Mouse (Mus musculus) retina, embryonic 14.5 days (tissue): Measurements from ENCODE around the gene Hist1h2bh.
A peak's percentile ranks its signal among the peaks of the same experiment; 100 is the strongest.

Source experiments
- DNase-seq: peaks from one replicate; pipeline ENCODE4 v3.0.0-alpha.2; 2015; ENCODE audit warnings: low spot score

Hist1h2bh gene

DNA sequence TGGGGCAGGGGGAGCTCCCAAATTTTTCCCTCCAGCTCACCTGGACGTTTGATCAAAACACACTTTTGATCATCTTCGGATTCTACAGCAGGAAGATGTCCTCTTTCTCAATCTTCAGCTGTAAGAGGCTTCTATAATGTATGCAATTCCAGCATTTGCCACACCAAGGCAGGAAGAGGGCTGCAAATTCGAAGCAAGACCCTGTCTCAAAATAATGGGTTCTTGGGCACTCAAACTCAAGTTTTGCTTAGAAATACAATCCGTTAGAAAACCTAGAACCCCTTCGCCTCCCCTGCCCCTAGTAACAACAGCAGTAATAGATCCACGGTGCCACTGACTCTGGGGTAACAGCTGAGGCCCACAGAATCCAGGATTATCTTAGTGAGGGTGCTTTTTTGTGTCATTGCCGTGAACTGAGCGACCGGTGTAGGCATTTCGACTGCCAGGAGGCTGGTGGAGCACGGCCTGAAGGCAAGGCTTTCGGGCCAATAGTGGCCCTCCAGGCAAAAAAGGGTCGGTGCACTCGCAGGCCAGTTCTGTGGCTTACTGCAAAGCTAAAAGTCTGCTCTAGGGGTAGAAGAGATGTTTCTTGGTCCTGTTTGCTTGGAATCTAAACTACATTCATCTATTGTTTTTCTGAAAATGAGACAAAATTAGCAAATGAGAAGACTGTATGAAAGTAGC is 37.4 kb downstream of the Hist1h2bh start:
- no peak for DNase-seq

DNA sequence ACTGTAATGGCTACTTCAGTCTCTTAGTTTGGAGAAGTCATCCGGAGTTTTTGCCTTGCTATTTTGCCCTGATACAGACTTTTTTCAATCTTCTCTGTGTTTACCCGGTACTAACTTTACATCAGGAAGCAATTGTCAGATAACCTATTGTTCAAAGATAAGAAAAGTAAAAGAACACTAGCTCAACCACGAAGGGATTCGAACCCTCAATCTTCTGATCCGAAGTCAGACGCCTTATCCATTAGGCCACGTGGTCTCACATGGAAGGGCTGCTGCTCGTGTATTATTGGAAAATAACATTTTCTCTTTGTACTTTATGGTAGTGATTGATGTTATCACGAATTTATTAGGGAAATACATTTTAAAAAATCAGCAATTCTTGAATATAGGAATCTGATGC is 39.4 kb downstream of the Hist1h2bh start:
- DNase-seq, result peak; percentile 88

DNA sequence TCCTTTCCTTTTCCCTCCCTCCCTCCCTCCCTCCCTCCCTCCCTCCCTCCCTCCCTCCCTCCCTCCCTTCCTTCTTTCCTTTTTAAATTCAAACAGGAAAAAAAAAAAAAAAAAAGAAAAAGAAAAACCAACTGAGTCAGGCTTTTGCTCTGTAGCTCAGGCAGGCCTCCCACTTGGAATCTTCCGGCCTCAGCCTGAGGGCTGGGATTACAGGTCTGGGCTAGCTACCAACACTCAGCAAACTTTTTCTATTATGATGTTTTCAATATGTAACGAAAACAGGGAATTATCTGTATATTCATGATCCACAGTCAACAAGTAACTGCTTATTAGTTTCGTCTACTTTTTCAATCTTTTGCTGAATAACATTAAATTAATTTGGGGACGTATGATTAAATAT is 40.3 kb downstream of the Hist1h2bh start:
- no peak for DNase-seq

DNA sequence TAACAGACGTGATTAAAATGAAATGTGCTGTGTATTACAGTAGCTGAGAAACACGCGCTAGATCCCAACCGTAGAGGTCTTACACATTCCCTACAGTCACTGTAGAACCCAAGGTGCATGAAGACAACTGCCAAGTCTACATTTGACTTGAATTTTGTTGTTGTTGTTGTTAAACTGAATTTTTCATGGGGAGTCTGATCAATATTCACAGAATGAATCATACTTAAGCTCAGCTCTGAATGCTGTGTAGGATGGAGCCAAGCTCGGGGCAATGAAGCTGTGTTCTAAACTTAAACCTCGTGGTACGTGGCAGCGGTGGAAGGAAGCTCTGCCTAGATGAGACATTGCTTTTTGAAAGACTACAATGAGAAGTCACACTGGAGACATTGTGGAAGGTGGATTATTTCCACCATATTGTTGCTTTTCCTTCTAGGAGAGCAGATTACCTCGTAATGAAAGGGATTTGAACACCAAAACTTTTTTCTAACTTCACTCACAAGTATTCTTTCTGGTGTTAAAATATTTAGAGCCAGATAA is 41.1 kb downstream of the Hist1h2bh start:
- DNase-seq, result no peak

DNA sequence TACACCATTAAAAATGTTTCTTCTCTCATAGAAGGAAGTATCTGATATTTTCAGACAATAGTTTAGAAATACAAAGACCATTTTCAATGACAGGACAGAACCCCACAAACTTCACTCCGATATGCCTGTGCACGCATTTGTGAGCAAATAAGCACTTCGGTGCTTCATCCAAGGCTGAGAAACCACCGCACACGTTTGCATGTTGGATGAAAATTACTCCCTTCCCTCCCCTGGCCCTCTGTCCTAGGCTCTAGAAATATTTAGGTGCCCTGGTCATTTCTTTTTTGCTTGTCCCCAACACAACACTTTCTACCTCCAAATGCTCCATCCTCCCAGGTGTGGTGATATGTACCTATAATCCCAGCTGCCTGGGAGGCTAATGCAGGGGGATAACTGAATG is 41.7 kb downstream of the Hist1h2bh start:
- no peak for DNase-seq

DNA sequence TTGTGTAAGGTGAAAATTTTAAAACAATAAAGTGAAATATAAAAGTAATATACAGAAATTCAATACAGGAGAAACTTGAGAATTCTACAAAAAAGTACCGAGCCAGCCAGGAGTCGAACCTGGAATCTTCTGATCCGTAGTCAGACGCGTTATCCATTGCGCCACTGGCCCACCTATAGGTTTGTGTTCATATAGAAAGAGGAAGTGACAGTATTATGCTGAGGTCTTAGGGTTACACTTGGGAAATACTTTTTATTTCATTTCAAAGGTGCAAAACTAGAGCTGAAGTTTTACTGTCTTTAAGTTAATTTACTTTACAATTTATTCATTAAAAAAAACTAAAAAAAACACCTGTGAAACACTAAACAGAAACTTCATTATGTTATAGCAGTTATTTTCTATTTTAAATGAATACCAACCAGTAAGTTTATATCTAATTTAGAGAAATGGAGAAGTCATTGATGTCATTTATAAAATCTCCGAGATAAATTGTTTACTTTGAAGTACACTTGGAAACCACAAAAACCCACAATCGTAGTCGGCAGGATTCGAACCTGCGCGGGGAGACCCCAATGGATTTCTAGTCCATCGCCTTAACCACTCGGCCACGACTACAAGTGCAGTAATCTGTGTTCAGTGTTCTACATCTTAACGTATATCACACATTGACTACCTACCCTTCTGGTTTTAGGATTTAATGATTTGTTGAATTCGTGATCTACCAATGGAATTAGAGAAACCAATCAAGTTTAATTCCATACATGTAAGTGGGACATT is 42.6 kb downstream of the Hist1h2bh start:
- DNase-seq, result peak; percentile 87

DNA sequence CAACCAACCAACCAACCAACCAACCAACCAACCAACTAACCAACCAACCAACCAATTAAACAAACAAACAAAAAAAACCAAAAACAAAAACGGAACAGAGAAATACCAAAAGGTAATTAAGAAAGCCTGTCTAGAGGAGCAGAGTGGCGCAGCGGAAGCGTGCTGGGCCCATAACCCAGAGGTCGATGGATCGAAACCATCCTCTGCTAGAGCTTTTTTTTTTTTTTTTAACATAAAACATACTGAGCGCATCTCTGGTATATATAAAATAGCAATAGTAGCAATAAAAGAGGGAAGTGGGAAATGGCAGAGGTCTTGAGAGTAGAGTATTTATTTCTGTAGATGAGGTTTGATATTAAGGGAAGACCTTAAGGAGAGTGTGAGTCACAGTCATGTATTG is 43.2 kb downstream of the Hist1h2bh start:
- DNase-seq, result no peak

DNA sequence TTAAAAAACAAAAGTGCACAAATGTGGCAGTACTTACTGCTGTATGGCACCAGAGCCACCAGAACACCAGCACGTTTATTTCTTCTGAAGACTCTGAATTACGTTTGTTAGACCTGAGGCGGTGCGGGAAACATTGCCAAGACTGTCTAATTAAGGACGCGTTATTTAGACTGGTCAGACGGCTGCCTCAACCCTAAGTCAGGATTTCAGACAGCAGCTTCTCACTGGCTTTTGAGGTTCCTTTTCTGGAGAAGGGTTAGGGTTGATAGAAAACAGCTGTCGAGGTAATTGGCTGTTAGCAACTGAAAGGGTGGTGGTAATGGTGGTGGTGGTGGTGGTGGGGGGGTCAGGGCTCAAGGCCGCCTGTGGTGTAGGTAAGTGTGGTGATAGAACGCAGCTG is 44.5 kb downstream of the Hist1h2bh start:
- no peak for DNase-seq

DNA sequence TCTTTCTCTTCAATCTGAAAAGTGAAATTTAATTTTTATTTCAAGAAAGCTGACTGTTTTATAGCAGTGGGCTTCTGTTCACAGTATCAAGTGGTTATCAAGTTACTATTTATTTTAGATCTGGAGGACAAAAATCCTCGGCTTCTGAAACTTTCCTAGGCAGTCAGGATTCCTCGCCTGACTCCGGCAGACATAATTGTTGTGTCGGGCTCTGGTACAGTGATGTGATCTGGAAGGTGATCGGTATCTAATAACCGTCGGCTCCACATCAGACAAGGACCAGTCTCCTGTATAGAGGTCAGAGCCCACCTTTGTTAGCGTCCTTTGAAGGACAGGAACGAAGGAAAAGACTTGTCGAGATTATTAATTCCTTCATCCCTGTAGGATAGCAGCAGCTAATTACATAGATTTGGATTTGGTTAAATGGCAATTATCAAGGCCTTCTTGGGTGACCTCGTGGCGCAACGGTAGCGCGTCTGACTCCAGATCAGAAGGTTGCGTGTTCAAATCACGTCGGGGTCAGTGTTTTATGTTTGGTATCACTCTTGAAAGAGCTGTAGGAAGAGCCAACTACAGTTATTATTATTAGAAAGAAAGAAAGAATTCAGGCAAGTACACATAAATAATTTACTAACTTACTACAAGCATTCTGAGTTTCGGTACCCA is 45.4 kb downstream of the Hist1h2bh start:
- DNase-seq, result peak; percentile 81

DNA sequence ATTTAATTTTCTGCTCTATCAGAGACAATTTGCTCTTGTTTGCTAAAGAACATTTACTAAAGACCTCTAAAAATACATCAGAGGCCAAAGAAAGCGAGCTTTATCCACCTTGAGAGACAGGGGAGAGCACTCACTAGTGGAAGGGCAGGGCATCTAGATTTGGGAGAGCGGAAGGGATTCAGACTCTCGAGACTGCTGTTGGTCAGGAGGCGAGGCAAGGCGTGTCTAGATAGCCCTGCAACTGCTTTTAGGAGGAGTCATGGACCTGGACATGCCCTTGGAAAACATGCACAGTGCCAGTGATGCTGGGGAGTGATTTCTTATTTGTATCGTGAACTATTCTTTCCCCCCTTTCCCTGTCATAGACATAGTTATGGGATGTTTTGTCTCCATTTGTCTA is 47.7 kb downstream of the Hist1h2bh start:
- DNase-seq, result no peak

DNA sequence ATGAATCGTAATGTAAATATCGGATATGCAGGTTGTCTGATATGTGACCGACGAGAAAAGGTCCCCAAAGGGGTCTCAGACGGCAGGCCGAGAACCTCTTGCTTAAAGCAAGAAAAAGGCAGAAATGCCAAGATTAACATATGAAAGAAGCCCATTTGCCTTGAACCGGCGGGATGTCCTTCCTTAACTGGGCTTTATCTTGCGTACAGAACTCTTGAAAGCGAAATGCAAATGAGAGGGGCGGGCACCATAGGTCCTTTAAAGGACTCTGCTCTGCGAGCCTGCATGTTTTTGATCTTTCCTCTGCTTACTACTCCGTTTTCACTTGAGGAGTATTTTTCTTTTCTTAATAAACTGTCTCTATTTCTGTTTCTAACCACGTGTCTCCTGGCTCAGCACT is 51.2 kb downstream of the Hist1h2bh start:
- no peak for DNase-seq
